Mouse (Mus musculus): ENCODE results near the gene Arrdc5.

DNA sequence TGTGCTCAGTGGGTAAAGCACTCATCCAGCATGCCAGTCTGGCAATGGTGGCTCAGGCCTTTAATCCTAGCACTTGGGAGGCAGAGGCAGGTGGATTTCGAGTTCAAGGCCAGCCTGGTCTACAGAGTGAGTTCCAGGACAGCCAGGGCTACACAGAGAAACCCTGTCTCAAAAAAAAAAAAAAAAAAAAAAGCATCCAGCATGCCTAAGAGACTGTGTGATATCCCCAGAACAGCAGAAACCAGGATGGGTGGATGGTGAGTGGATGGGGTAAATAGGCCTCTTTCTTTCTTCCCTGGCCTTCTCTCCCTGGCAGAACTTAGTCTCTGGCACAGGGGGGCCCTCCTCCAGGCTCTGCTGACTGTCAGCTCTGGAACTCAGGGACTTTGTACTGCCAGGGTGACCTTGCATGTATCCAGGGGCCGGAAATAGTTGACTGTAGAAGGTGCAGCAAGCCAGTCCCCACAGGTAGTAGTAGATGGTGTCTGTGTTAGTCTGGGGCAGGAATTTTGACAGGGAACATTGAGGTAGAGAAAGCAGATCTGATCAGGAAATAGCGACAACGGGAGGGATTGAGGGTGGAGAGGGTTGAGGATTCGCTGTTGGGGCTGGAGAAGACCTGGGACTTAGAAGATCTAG, 24.1 kb downstream of the Arrdc5 start:
- no peak for TF ChIP-seq POLR2A (IDR thresholded peaks at IDR 0.05; ENCODE audit: low read depth, low read length)
- no peak for TF ChIP-seq CTCF (IDR thresholded peaks at IDR 0.05; ENCODE audit: borderline replicate concordance, insufficient read depth, low read length)

Data from embryonic fibroblast, embryonic 13.5 days (primary cell).